Mouse (Mus musculus): Measurements from ENCODE around the gene Gpc2. TPM values are rescaled to one million over a fixed set of nuclear protein-coding genes. Genes with fewer than 3 reads are reported as not detected.

The Gpc2 gene
- total and polyA plus RNA-seq, 2 experiments from 2014 or later, result 1.9 to 6.0 TPM

- Histone ChIP-seq H3K27me3 (ENCODE audit: control insufficient read depth, insufficient read depth, low read length) (no peaks in the 10 kb centered on the region), H3K4me1 (ENCODE audit: control insufficient read depth, insufficient read depth) (no peaks in the 10 kb centered on the region), H3K4me3 (ENCODE audit: low read depth, low read length) (no peak overlapping the region), H3K9ac (replicated peaks; ENCODE audit: low read depth, low read length) (no peak overlapping the region), H3K4me2 (ENCODE audit: low read depth, low read length) (no peak overlapping the region), H3K9me3 (replicated peaks; ENCODE audit: control insufficient read depth, low read length) (no peaks in the 10 kb centered on the region), H3K27ac (ENCODE audit: low read depth) (no peak overlapping the region), H3K36me3 (replicated peaks; ENCODE audit: control insufficient read depth, insufficient read depth, low read length) (no peaks in the 10 kb centered on the region)
- TF ChIP-seq CTCF (IDR thresholded peaks at IDR 0.05; ENCODE audit: low read depth) (no peak), EP300 (IDR thresholded peaks at IDR 0.05; ENCODE audit: low read depth) (no peak)
- WGBS, result 46% methylated on average over 2 of the region's 2 CpGs
- DNase-seq (ENCODE audit: low spot score), result no peak
- no peak for ATAC-seq (ENCODE audit: insufficient read depth, low read depth)
These were observed 52.4 kb downstream of the Gpc2 start for GRCm38 (mm10) chr5:138227367-138227766.

- H3K36me3 ChIP-seq (replicated peaks; ENCODE audit: control insufficient read depth, insufficient read depth, low read length), result no peaks in the 10 kb centered on the region
- DNase-seq (ENCODE audit: low spot score) (no peak), ATAC-seq (ENCODE audit: insufficient read depth, low read depth) (no peak)
- no peak overlapping the region for H3K9ac ChIP-seq (replicated peaks; ENCODE audit: low read depth, low read length)
- no peak overlapping the region for H3K4me3 ChIP-seq (ENCODE audit: low read depth, low read length)
- H3K9me3 ChIP-seq (replicated peaks; ENCODE audit: control insufficient read depth, low read length), result no peaks in the 10 kb centered on the region
- no peak for TF ChIP-seq EP300 (IDR thresholded peaks at IDR 0.05; ENCODE audit: low read depth)
- no peak for TF ChIP-seq CTCF (IDR thresholded peaks at IDR 0.05; ENCODE audit: low read depth)
- H3K27ac ChIP-seq (ENCODE audit: low read depth), result no peak overlapping the region
- H3K4me1 ChIP-seq (ENCODE audit: control insufficient read depth, insufficient read depth), result no peaks in the 10 kb centered on the region
- H3K4me2 ChIP-seq (ENCODE audit: low read depth, low read length), result no peak overlapping the region
- H3K27me3 ChIP-seq (ENCODE audit: control insufficient read depth, insufficient read depth, low read length), result no peaks in the 10 kb centered on the region
- WGBS, result 77% methylated on average over 4 of the region's 4 CpGs
These were observed 53.3 kb downstream of the Gpc2 start for GRCm38 (mm10) chr5:138226491-138226890.

- Histone ChIP-seq H3K9me3 (replicated peaks; ENCODE audit: control insufficient read depth, low read length) (no peaks in the 10 kb centered on the region), H3K9ac (replicated peaks; ENCODE audit: low read depth, low read length) (no peak within 1 kb of the TSS), H3K4me3 (ENCODE audit: low read depth, low read length) (no peak within 1 kb of the TSS), H3K4me1 (ENCODE audit: control insufficient read depth, insufficient read depth) (no peaks in the 10 kb centered on the region), H3K27ac (ENCODE audit: low read depth) (no peak within 1 kb of the TSS), H3K36me3 (replicated peaks; ENCODE audit: control insufficient read depth, insufficient read depth, low read length) (no peaks in the 10 kb centered on the region), H3K27me3 (ENCODE audit: control insufficient read depth, insufficient read depth, low read length) (no peaks in the 10 kb centered on the region), H3K4me2 (ENCODE audit: low read depth, low read length) (no peak within 1 kb of the TSS)
- ATAC-seq (ENCODE audit: insufficient read depth, low read depth) (no peak), DNase-seq (ENCODE audit: low spot score) (no peak)
- WGBS, result 44% methylated on average over 2 of the region's 2 CpGs
- TF ChIP-seq EP300 (IDR thresholded peaks at IDR 0.05; ENCODE audit: low read depth), result no peak
- TF ChIP-seq CTCF (IDR thresholded peaks at IDR 0.05; ENCODE audit: low read depth), result no peak
These were observed 54.1 kb downstream of the Gpc2 start, which contains the start of gene Nxpe5 for GRCm38 (mm10) chr5:138225700-138226099. Nxpe5 (plus strand) TSS chr5:138225898.

Other genes with a start within 250 kb of the Gpc2 start
- gene Smok3c, start 226.8 kb downstream of the Gpc2 start, total RNA-seq (2014; rRNA removed; ENCODE audit: low replicate concordance), result not detected in 2 replicates
- gene Smok3c, start 226.8 kb downstream of the Gpc2 start, polyA plus RNA-seq (2015; fragmentation: Nextera tagmentation; extraction: Ambion mirVana), result not detected in 2 replicates
- 10.9 and 19.1 TPM in 2 replicates for gene Zkscan1, start 194.9 kb downstream of the Gpc2 start, total RNA-seq (2014; rRNA removed; ENCODE audit: low replicate concordance)
- 5.4 and 6.5 TPM in 2 replicates for gene Zkscan1, start 194.9 kb downstream of the Gpc2 start, polyA plus RNA-seq (2015; fragmentation: Nextera tagmentation; extraction: Ambion mirVana)
- gene Zscan21, start 163.1 kb downstream of the Gpc2 start, total RNA-seq (2014; rRNA removed; ENCODE audit: low replicate concordance), result 7.7 and 14.0 TPM in 2 replicates
- 25.0 and 25.2 TPM in 2 replicates for gene Zscan21, start 163.1 kb downstream of the Gpc2 start, polyA plus RNA-seq (2015; fragmentation: Nextera tagmentation; extraction: Ambion mirVana)
- 15.3 and 24.8 TPM in 2 replicates for gene Zfp113, start 124.3 kb downstream of the Gpc2 start, total RNA-seq (2014; rRNA removed; ENCODE audit: low replicate concordance)
- 8.3 and 9.3 TPM in 2 replicates for gene Zfp113, start 124.3 kb downstream of the Gpc2 start, polyA plus RNA-seq (2015; fragmentation: Nextera tagmentation; extraction: Ambion mirVana)
- 39.9 and 45.6 TPM in 2 replicates for gene Cops6, start 118.9 kb downstream of the Gpc2 start, total RNA-seq (2014; rRNA removed; ENCODE audit: low replicate concordance)
- gene Cops6, start 118.9 kb downstream of the Gpc2 start, polyA plus RNA-seq (2015; fragmentation: Nextera tagmentation; extraction: Ambion mirVana), result 281 and 291 TPM in 2 replicates
- 13.9 and 24.1 TPM in 2 replicates for gene Ap4m1, start 108.0 kb downstream of the Gpc2 start, total RNA-seq (2014; rRNA removed; ENCODE audit: low replicate concordance)
- 6.1 and 6.5 TPM in 2 replicates for gene Ap4m1, start 108.0 kb downstream of the Gpc2 start, polyA plus RNA-seq (2015; fragmentation: Nextera tagmentation; extraction: Ambion mirVana)
- gene Mcm7, start 107.6 kb downstream of the Gpc2 start, total RNA-seq (2014; rRNA removed; ENCODE audit: low replicate concordance), result 39.5 and 67.6 TPM in 2 replicates
- gene Mcm7, start 107.6 kb downstream of the Gpc2 start, polyA plus RNA-seq (2015; fragmentation: Nextera tagmentation; extraction: Ambion mirVana), result 33.3 and 39.9 TPM in 2 replicates
- 52.8 and 77.7 TPM in 2 replicates for gene Taf6, start 92.6 kb downstream of the Gpc2 start, total RNA-seq (2014; rRNA removed; ENCODE audit: low replicate concordance)
- gene Taf6, start 92.6 kb downstream of the Gpc2 start, polyA plus RNA-seq (2015; fragmentation: Nextera tagmentation; extraction: Ambion mirVana), result 33.4 and 39.1 TPM in 2 replicates
- 3.6 and 4.7 TPM in 2 replicates for gene Cnpy4, start 92.5 kb downstream of the Gpc2 start, total RNA-seq (2014; rRNA removed; ENCODE audit: low replicate concordance)
- gene Cnpy4, start 92.5 kb downstream of the Gpc2 start, polyA plus RNA-seq (2015; fragmentation: Nextera tagmentation; extraction: Ambion mirVana), result 8.7 and 11.4 TPM in 2 replicates
- gene Mblac1, start 85.7 kb downstream of the Gpc2 start, total RNA-seq (2014; rRNA removed; ENCODE audit: low replicate concordance), result 1.4 and 6.8 TPM in 2 replicates
- 5.1 and 5.6 TPM in 2 replicates for gene Mblac1, start 85.7 kb downstream of the Gpc2 start, polyA plus RNA-seq (2015; fragmentation: Nextera tagmentation; extraction: Ambion mirVana)
- 0.76 TPM in 1 of 2 replicates, not detected in the other for gene Nxpe5, start 54.1 kb downstream of the Gpc2 start, total RNA-seq (2014; rRNA removed; ENCODE audit: low replicate concordance)
- 0.07 TPM in 1 of 2 replicates, not detected in the other for gene Nxpe5, start 54.1 kb downstream of the Gpc2 start, polyA plus RNA-seq (2015; fragmentation: Nextera tagmentation; extraction: Ambion mirVana)
- 60.2 and 102 TPM in 2 replicates for gene Lamtor4, start 24.5 kb downstream of the Gpc2 start, total RNA-seq (2014; rRNA removed; ENCODE audit: low replicate concordance)
- 101 and 104 TPM in 2 replicates for gene Lamtor4, start 24.5 kb downstream of the Gpc2 start, polyA plus RNA-seq (2015; fragmentation: Nextera tagmentation; extraction: Ambion mirVana)
- 12.0 and 13.4 TPM in 2 replicates for gene BC037034, start 16.0 kb downstream of the Gpc2 start, total RNA-seq (2014; rRNA removed; ENCODE audit: low replicate concordance)
- gene BC037034, start 16.0 kb downstream of the Gpc2 start, polyA plus RNA-seq (2015; fragmentation: Nextera tagmentation; extraction: Ambion mirVana), result 0.96 and 1.1 TPM in 2 replicates
- not detected in 2 replicates for gene Gal3st4, start 7.2 kb downstream of the Gpc2 start, total RNA-seq (2014; rRNA removed; ENCODE audit: low replicate concordance)
- gene Gal3st4, start 7.2 kb downstream of the Gpc2 start, polyA plus RNA-seq (2015; fragmentation: Nextera tagmentation; extraction: Ambion mirVana), result 0.47 and 0.60 TPM in 2 replicates
- not detected in 2 replicates for gene Gm43720, start within 50 bp of the Gpc2 start, total RNA-seq (2014; rRNA removed; ENCODE audit: low replicate concordance)
- 0.05 and 0.07 TPM in 2 replicates for gene Gm43720, start within 50 bp of the Gpc2 start, polyA plus RNA-seq (2015; fragmentation: Nextera tagmentation; extraction: Ambion mirVana)
- 8.2 TPM in 1 of 2 replicates, not detected in the other for gene Stag3, start 235 bp upstream of the Gpc2 start, total RNA-seq (2014; rRNA removed; ENCODE audit: low replicate concordance)
- gene Stag3, start 235 bp upstream of the Gpc2 start, polyA plus RNA-seq (2015; fragmentation: Nextera tagmentation; extraction: Ambion mirVana), result 0.49 and 0.68 TPM in 2 replicates
- gene Pvrig, start 62.0 kb upstream of the Gpc2 start, total RNA-seq (2014; rRNA removed; ENCODE audit: low replicate concordance), result not detected in 2 replicates
- not detected in 2 replicates for gene Pvrig, start 62.0 kb upstream of the Gpc2 start, polyA plus RNA-seq (2015; fragmentation: Nextera tagmentation; extraction: Ambion mirVana)
- 6.6 and 15.5 TPM in 2 replicates for gene Zfp157, start 161.5 kb upstream of the Gpc2 start, total RNA-seq (2014; rRNA removed; ENCODE audit: low replicate concordance)
- gene Zfp157, start 161.5 kb upstream of the Gpc2 start, polyA plus RNA-seq (2015; fragmentation: Nextera tagmentation; extraction: Ambion mirVana), result 13.1 and 14.4 TPM in 2 replicates

Measured in heart, postnatal 0 days (tissue).